Mouse (Mus musculus) cortical plate, adult 2 months (tissue): ENCODE measurements around the gene Cog5. TPM values are rescaled to one million over a fixed set of nuclear protein-coding genes. Genes with fewer than 3 reads are reported as not detected.

Source experiments
- H3K27ac ChIP-seq: fragments of 200-500 bp; 2 replicates; pipeline ENCODE4 v1.5.1; 2012; ENCODE audit warnings: low read length, control low read depth, inconsistent platforms; ENCODE audit not compliant: insufficient read depth
- H3K4me1 ChIP-seq: fragments of 200-500 bp; 2 replicates; pipeline ENCODE4 v1.6.1; 2011; ENCODE audit warnings: low read length; ENCODE audit not compliant: control insufficient read depth, insufficient read depth
- H3K4me3 ChIP-seq: fragments of 200-500 bp; 2 replicates; pipeline ENCODE4 v1.5.1; 2011; ENCODE audit warnings: mild to moderate bottlenecking, low read length, control low read depth; ENCODE audit not compliant: insufficient read depth
- CTCF ChIP-seq: fragments of 200-500 bp; IDR thresholded peaks from 2 replicates; pipeline ENCODE4 v1.5.1; 2011; ENCODE audit warnings: mild to moderate bottlenecking, control low read depth, low read length; ENCODE audit not compliant: insufficient read depth; ENCODE audit errors: extremely low read depth
- POLR2A ChIP-seq: fragments of 200-500 bp; IDR thresholded peaks from 2 replicates; pipeline ENCODE4 v1.6.1; 2011; ENCODE audit warnings: mild to moderate bottlenecking, low read length, control low read depth; ENCODE audit not compliant: insufficient read depth; ENCODE audit errors: extremely low read depth
- polyA plus RNA-seq: library from polyadenylated mRNA; depleted of rRNA; stranded (reverse); fragments of >200 nt; gene quantifications from 2 replicates; pipeline ENCODE4 v1.2.3, GENCODE M21; 2012

Cog5 gene
- polyA plus RNA-seq, 1 experiment = 30.1 TPM

- Histone ChIP-seq H3K4me1 (no peaks in the 10 kb centered on the region; the same call in 1 of the 2 replicates), H3K4me3 (no peak overlapping the region), H3K27ac (no peak overlapping the region; the same call in 1 of the 2 replicates)
- TF ChIP-seq POLR2A (no peak), CTCF (no peak)
These were observed 222.1 kb downstream of the Cog5 start for GRCm38 (mm10) chr12:31876775-31877174.

DNA sequence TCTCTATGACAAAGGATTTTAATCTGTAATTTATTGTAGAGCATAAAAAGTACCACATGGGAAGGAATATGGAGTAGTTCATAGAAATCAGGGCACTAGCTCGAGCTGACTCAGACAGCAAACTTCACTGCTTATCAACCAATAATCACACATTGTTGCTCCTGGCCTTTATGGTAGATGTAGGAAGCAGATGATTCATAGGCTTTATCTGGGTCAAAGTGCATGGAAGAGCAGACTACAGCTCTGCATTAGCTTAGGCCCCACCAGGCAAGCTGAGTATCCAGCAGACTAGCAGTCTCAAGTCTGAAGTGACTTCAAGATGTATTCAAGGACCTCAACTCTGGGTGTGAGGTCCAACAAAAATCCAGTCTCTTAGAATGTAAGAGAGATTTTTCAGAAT, 228.1 kb downstream of the Cog5 start:
- no peak for TF ChIP-seq CTCF
- no peak overlapping the region for H3K4me3 ChIP-seq
- peaks cover 7% of the 10 kb centered on the region for H3K4me1 ChIP-seq
- H3K27ac ChIP-seq = no peak overlapping the region

GRCm38 (mm10) chr12:31884365-31884764, 229.7 kb downstream of the Cog5 start:
- Histone ChIP-seq H3K4me3 (no peak overlapping the region), H3K4me1 (peaks cover 7% of the 10 kb centered on the region), H3K27ac (no peak overlapping the region)
- no peak for TF ChIP-seq CTCF
- TF ChIP-seq POLR2A = no peak

GRCm38 (mm10) chr12:31885084-31885483, 230.4 kb downstream of the Cog5 start:
- TF ChIP-seq CTCF = no peak
- no peak for TF ChIP-seq POLR2A
- Histone ChIP-seq H3K4me1 (peaks cover 7% of the 10 kb centered on the region), H3K4me3 (no peak overlapping the region), H3K27ac (peak overlapping the region; percentile 70; the same call in 1 of the 2 replicates)

- H3K4me3 ChIP-seq = no peak overlapping the region
- no peak for TF ChIP-seq CTCF
- no peak for TF ChIP-seq POLR2A
- H3K4me1 ChIP-seq = peaks cover 10% of the 10 kb centered on the region
- H3K27ac ChIP-seq = peak overlapping the region; percentile 70; the same call in 1 of the 2 replicates
These were observed 231.4 kb downstream of the Cog5 start for GRCm38 (mm10) chr12:31885844-31886606.

GRCm38 (mm10) chr12:31890685-31891084, 236.0 kb downstream of the Cog5 start:
- Histone ChIP-seq H3K4me3 (no peak overlapping the region), H3K4me1 (peaks cover 7% of the 10 kb centered on the region), H3K27ac (no peak overlapping the region)
- no peak for TF ChIP-seq POLR2A
- no peak for TF ChIP-seq CTCF

DNA sequence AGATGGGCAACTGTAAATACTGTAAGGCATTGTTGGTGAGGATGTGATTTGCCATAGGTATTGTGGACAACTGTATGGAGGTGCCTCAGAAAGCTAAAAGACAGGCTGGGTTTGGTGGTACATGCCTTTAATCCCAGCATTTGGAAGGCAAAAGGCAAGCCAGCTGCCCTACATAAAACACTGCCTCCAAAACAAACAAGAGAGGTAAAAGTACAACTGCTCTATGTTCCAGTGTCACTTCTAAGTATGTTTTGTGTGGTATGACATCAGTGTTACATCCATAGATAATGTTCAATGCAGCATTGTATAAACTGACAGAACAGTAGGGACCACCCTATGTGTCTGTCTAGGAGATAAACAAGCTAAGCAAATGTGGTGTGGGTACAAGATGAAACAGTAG, 237.4 kb downstream of the Cog5 start:
- no peak overlapping the region for H3K27ac ChIP-seq

GRCm38 (mm10) chr12:31892771-31893170, 238.1 kb downstream of the Cog5 start:
- Histone ChIP-seq H3K27ac (no peak overlapping the region), H3K4me1 (peaks cover 8% of the 10 kb centered on the region), H3K4me3 (no peak overlapping the region)
- TF ChIP-seq CTCF (no peak), POLR2A (no peak)

More for the DNA sequence above, 237.4 kb downstream of the Cog5 start:
- Histone ChIP-seq H3K4me1 (peaks cover 6% of the 10 kb centered on the region), H3K4me3 (no peak overlapping the region)
- TF ChIP-seq POLR2A (no peak), CTCF (no peak)

DNA sequence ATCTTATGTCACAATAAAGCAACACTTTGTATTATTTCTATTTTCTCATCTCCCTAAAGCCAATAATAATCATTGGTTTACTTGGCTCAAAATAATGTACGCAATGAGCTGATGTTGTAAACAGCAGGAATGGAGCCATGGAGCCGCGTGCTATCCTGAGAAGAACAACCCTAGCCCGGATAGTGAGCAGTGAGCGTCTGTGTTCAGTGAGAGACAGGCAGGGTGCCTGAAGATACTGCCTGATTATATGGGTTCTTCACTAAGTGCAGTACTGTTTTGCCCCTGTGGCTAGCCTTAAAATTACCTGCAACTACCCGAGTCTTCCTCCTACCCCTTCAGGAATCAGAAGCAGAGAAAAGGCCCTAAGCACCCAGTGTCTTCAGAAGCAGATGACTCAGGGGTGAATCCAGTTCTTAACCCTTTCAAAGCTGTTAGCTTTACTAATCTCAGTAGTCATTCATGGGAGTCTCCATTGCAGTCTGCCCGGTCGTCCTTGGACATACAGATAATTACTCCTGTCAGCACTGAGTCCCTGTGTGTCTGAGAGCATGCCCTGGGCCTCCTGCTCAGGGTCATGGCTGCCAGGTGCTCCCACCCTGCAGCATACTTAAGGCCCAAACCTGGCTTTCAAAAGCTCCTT, 240.5 kb downstream of the Cog5 start:
- H3K4me1 ChIP-seq = peaks cover 8% of the 10 kb centered on the region
- no peak for TF ChIP-seq CTCF
- no peak for TF ChIP-seq POLR2A
- peak overlapping the region; percentile 12 for H3K27ac ChIP-seq
- no peak overlapping the region for H3K4me3 ChIP-seq

DNA sequence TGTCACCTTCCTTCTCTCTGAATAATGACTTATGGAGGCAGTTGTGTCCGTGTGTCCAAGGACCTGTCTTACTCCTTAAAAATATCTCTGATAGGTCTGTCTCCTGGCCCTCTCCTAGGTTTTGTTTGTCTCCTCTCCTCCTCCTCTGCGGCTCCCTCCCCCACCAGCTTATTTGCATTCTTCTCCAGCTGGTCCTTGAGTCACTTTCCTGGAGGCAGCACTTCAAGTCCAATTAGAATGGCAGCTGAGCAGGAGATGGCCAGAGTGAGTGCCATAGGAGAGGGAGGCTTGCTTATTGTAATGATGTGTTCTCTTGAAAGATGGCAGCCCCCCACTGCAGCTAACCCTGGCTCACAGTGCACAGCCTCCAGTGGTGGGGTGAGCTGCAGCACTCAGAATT, 241.2 kb downstream of the Cog5 start:
- TF ChIP-seq POLR2A (no peak), CTCF (no peak)
- Histone ChIP-seq H3K4me1 (peaks cover 5% of the 10 kb centered on the region), H3K27ac (no peak overlapping the region), H3K4me3 (no peak overlapping the region)
